Mouse (Mus musculus) midbrain, postnatal 0 days (tissue): ENCODE measurements around the gene Smarcb1. TPM values are rescaled to one million over a fixed set of nuclear protein-coding genes. Genes with fewer than 3 reads are reported as not detected.

Experiments
- ATAC-seq: fragments of 200-750 bp; cut with Nextera tagmentation; 2 replicates; pipeline ENCODE4 v1.8.0; 2017; ENCODE audit warnings: moderate number of reproducible peaks, mild to moderate bottlenecking, moderate TSS enrichment, moderate library complexity; ENCODE audit not compliant: low FRiP score
- DNase-seq: peaks from one replicate; pipeline ENCODE4 v3.0.0-alpha.2; 2015; ENCODE audit warnings: low spot score
- H3K27ac ChIP-seq: fragments of 300-500 bp; sonication (generic); 2 replicates; pipeline ENCODE4 v1.5.1; 2014; ENCODE audit warnings: low read depth, mild to moderate bottlenecking, low read length, mixed read lengths
- H3K27me3 ChIP-seq: fragments of 300-500 bp; sonication (generic); 2 replicates; pipeline ENCODE4 v1.6.1; 2014; ENCODE audit warnings: low read length, control low read depth, mixed read lengths; ENCODE audit not compliant: insufficient read depth
- H3K36me3 ChIP-seq: fragments of 300-500 bp; sonication (generic); 2 replicates; pipeline ENCODE4 v1.6.1; 2014; ENCODE audit warnings: low read length, control low read depth, mixed read lengths; ENCODE audit not compliant: insufficient read depth
- H3K4me1 ChIP-seq: fragments of 300-500 bp; sonication (generic); 2 replicates; pipeline ENCODE4 v1.6.1; 2014; ENCODE audit warnings: mild to moderate bottlenecking, control low read depth, antibody characterized with exemption, low read length, mixed read lengths; ENCODE audit not compliant: insufficient read depth
- H3K4me2 ChIP-seq: fragments of 300-500 bp; sonication (generic); 2 replicates; pipeline ENCODE4 v1.6.1; 2014; ENCODE audit warnings: low read depth, mild to moderate bottlenecking, low read length, mixed read lengths; ENCODE audit not compliant: poor library complexity, severe bottlenecking
- H3K4me3 ChIP-seq: fragments of 300-500 bp; sonication (generic); 2 replicates; pipeline ENCODE4 v1.5.1; 2014; ENCODE audit warnings: low read depth, mild to moderate bottlenecking, low read length, moderate library complexity
- H3K9ac ChIP-seq: fragments of 300-500 bp; sonication (generic); replicated peaks from 2 replicates; pipeline ENCODE4 v1.6.1; 2014; ENCODE audit warnings: mild to moderate bottlenecking, low read length, moderate library complexity, mixed read lengths; ENCODE audit not compliant: poor library complexity, severe bottlenecking
- H3K9me3 ChIP-seq: fragments of 300-500 bp; sonication (generic); 2 replicates; pipeline ENCODE4 v1.6.1; 2016; ENCODE audit warnings: low read length, control low read depth
- CTCF ChIP-seq: IDR thresholded peaks from 2 replicates; pipeline ENCODE4 v1.5.1; 2016; ENCODE audit warnings: antibody characterized with exemption, mild to moderate bottlenecking
- WGBS: fragments of 180-500 bp; shearing (Covaris S2); extraction: QIAGEN DNeasy Blood & Tissue Kit; methylation state at CpG from one replicate; pipeline ENCODE4 v1.1.7; 2014; 5-methylcytosine and 5-hydroxymethylcytosine counted together
- polyA plus RNA-seq: library from polyadenylated mRNA; unstranded; fragments of >200 nt; fragmentation: Nextera tagmentation; extraction: Ambion mirVana; gene quantifications from 2 replicates; pipeline ENCODE4 v1.2.1, GENCODE M21; 2015
- total RNA-seq: library from RNA; depleted of rRNA; stranded (reverse); fragments of >200 nt; gene quantifications from 2 replicates; pipeline ENCODE4 v1.2.3, GENCODE M21; 2014

The Smarcb1 gene
- total and polyA plus RNA-seq, 2 experiments from 2014 or later: 147 to 205 TPM

DNA sequence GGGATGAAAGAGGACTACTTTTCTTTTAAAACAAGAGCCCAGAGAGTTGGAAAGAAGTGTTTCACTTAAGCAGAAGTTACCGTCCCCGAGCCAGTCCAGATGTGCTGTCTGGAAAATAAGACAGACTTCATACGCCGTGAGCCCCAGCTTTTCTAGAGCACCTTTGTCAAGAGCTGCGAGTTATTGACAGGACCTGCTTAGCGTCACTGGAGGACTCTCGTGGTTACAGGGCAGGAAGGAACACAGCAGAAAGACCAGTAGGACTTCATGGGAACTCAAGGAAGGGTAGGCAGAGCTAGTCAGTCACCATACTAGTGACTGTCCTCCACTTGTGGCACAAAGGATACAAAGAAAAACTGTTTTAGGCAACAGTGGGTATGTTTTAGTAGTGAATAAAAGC lies 5.9 kb downstream of the Smarcb1 start:
- 91% methylated on average over 7 of the region's 7 CpGs for WGBS

DNA sequence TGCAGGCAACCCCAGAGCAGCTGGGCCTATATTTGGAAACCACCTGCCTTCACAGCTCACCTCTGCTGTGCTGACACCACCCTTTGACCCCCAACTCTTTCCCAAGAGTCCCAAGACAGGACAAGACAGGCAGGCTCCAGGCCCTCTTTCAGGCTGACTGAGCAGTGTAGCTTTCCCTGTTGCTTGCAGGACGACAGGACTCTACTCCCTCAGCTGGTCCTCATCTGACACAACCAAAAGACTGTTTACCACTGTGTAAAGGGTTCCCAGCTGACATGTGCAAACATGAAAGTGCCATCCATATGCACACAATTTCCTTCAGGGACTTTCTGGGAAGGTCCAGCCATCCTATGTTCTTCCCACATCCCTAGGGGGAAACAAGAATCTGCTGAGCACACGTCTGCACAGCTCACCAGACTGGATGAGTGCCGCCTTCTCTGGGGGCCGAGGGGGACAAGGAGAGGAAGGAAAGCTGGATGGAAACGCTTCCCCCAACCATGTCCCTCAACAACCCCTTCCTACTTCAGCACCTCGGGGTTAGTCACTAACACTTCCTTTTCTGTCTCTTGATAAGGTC lies 8.3 kb downstream of the Smarcb1 start:
- TF ChIP-seq CTCF: no peak
- 76% methylated on average over 6 of the region's 6 CpGs for WGBS

More for the DNA sequence above, 5.9 kb downstream of the Smarcb1 start:
- Histone ChIP-seq H3K36me3 (peaks cover 29% of the 10 kb centered on the region), H3K4me3 (no peak overlapping the region), H3K9ac (no peak overlapping the region), H3K9me3 (no peaks in the 10 kb centered on the region), H3K27me3 (no peaks in the 10 kb centered on the region), H3K4me1 (peaks cover 4% of the 10 kb centered on the region; the same call in 1 of the 2 replicates), H3K27ac (no peak overlapping the region), H3K4me2 (no peak overlapping the region)
- TF ChIP-seq CTCF: no peak
- ATAC-seq (no peak), DNase-seq (no peak)

DNA sequence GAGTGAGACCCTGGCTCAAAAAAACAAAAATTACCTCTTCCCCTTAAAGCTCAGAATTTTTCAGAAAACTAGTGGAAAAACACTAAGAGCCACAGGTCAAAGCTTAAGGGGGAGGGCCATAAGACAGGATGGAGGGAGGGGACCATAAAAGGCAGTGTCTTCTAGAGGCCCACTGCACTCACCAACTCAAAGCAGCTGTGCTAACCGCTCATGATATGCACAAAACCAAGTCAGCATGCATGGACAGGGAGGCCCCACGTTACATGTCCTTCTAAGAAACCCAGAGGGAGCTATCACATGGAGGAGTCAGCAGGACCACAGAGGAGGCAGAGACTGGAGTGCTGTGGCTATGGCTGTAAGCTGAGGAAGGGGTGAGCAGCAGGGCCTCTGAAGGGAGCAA lies 10.7 kb downstream of the Smarcb1 start:
- 74% methylated on average over 2 of the region's 2 CpGs for whole genome bisulfite sequencing
- ATAC-seq (no peak), DNase-seq (no peak)
- no peak overlapping the region for H3K4me2 ChIP-seq
- no peak overlapping the region for H3K9ac ChIP-seq
- H3K27ac ChIP-seq: no peak overlapping the region
- no peak for TF ChIP-seq CTCF
- no peaks in the 10 kb centered on the region for H3K9me3 ChIP-seq
- no peak overlapping the region for H3K4me3 ChIP-seq
- no peaks in the 10 kb centered on the region for H3K27me3 ChIP-seq
- no peaks in the 10 kb centered on the region for H3K4me1 ChIP-seq
- peaks cover 69% of the 10 kb centered on the region for H3K36me3 ChIP-seq

More for the DNA sequence above, 8.3 kb downstream of the Smarcb1 start:
- H3K36me3 ChIP-seq: peaks cover 45% of the 10 kb centered on the region
- H3K4me2 ChIP-seq: no peak overlapping the region
- no peaks in the 10 kb centered on the region for H3K4me1 ChIP-seq
- no peaks in the 10 kb centered on the region for H3K9me3 ChIP-seq
- no peak overlapping the region for H3K9ac ChIP-seq
- ATAC-seq: no peak
- H3K27ac ChIP-seq: no peak overlapping the region
- DNase-seq: no peak
- no peak overlapping the region for H3K4me3 ChIP-seq
- H3K27me3 ChIP-seq: no peaks in the 10 kb centered on the region

DNA sequence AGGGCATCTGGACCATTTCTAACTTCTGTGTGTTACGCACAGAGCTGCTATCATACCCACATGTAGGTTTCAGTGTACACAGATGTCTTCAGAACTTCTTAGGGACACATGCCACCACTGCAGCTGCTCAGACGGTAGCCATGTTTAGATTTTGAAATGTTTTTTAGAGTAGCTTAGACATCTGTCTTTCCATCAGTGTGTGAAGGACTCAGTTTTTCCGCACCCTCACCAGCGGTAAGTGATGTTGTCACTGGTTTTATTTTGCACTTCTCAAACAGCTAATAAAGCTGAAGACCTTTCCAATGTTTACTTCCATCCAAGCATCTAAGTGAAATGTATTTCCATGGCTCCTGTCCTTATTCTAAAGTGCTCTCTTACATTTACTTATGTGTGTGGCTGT lies 14.5 kb downstream of the Smarcb1 start:
- no peak overlapping the region for H3K9ac ChIP-seq
- ATAC-seq (no peak), DNase-seq (no peak)
- no peaks in the 10 kb centered on the region for H3K4me1 ChIP-seq
- H3K4me3 ChIP-seq: no peak overlapping the region
- TF ChIP-seq CTCF: no peak
- no peak overlapping the region for H3K4me2 ChIP-seq
- peaks cover 86% of the 10 kb centered on the region for H3K36me3 ChIP-seq
- no peak overlapping the region for H3K27ac ChIP-seq
- WGBS: 97% methylated on average over 4 of the region's 4 CpGs
- H3K9me3 ChIP-seq: no peaks in the 10 kb centered on the region
- no peaks in the 10 kb centered on the region for H3K27me3 ChIP-seq

DNA sequence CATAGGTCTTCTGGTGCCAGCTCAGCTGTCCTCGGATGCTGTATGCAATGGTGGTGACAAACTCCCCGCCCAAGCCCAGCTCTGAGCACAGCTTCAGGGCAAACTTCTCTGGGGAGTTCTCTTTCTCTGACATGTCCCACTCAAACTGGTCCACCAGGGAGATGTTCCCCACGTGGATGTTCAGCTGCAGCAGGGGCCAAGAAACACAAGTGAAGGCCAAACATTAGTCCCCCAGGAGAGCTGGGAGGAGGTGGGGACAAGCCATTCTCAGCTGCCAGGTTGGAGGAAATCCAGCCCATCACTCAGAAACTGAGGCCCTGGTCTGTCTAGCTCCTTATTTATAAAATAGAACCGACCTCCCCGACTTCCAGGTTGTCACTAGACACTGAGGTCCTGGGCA lies 17.0 kb downstream of the Smarcb1 start:
- H3K9me3 ChIP-seq: no peaks in the 10 kb centered on the region
- no peak overlapping the region for H3K9ac ChIP-seq
- no peak overlapping the region for H3K27ac ChIP-seq
- no peak overlapping the region for H3K4me2 ChIP-seq
- DNase-seq (no peak), ATAC-seq (no peak)
- 91% methylated on average over 5 of the region's 5 CpGs for WGBS
- no peaks in the 10 kb centered on the region for H3K27me3 ChIP-seq
- H3K4me3 ChIP-seq: no peak overlapping the region
- TF ChIP-seq CTCF: no peak
- no peaks in the 10 kb centered on the region for H3K4me1 ChIP-seq
- peaks cover 78% of the 10 kb centered on the region for H3K36me3 ChIP-seq

DNA sequence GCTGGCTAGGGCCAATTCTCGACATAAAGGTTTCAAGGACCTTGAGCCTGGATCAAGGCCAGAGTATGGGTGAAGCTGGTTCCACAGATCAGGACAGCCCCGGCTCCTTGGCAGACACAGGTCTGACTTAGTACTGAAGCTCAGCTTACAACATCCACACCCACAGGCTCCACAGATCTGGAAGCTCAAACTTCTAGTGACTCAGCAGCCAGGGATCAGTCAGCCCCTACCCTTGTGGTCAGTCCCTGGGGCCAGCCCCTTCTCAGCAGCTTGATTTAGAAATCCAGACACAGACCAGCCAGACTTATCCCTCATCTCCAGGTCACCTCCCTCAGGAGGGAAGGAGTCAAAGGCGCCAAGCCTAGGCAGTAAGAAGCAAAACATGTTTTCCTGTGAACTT lies 22.6 kb downstream of the Smarcb1 start:
- Histone ChIP-seq H3K9me3 (no peaks in the 10 kb centered on the region), H3K4me1 (no peaks in the 10 kb centered on the region), H3K36me3 (peaks cover 78% of the 10 kb centered on the region), H3K9ac (0 out of 2 replicates have a peak overlapping the region, but pooled peaks have one; percentile 4), H3K4me2 (no peak overlapping the region), H3K27me3 (no peaks in the 10 kb centered on the region), H3K4me3 (no peak overlapping the region), H3K27ac (no peak overlapping the region)
- no peak for TF ChIP-seq CTCF
- DNase-seq: peak; percentile 33
- WGBS: 61% methylated on average over 3 of the region's 3 CpGs
- no peak for ATAC-seq
